28 mouse cellular contexts compared by ENCODE assay signal in the genomic region with DNA sequence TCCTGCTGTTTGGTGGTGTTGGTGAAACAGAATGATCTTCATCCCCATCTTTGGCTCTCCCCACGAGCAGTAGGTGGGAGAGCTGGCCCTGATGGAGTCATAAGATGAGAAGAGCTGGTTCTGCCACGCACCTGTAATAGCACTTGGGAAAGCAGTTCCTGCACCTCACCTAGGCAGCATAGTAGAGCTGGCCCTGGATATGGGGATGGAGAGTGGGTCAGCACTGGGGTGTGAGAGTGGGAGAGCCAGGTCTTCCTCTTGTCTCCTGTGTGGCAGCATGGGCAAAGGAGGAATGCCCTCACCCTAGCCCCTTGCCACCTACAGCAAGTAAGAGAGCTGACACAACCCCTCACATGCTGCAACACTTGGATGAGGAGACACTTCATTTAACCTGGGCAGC. TPM values are rescaled to one million over a fixed set of nuclear protein-coding genes. Genes with fewer than 3 reads are reported as not detected.
"Had no signal": no experiment of that assay in that cellular context is flagged by ENCODE, and none has a peak within 500 bp of the region (broad histone marks: within the 10 kb centered on the region; RNA-seq: fewer than 3 reads in every experiment).

No protein-coding gene starts in this region.

- ATAC-seq: liver, embryonic 12.5 days; liver, postnatal 0 days; lung, postnatal 0 days; midbrain, embryonic 13.5 days; midbrain, embryonic 15.5 days; midbrain, embryonic 16.5 days had no signal

- DNase-seq: left cerebral cortex, postnatal 4 days; liver; liver, embryonic 13.5 days; liver, postnatal 0 days; lung, adult 18-20 months; lung, adult 2 months; lung, embryonic 14.5 days; lung, postnatal 10 days; lung, postnatal 14 days; lung, postnatal 36 days; lung, postnatal 4 days; midbrain, embryonic 14.5 days had no signal

RNA-seq across cellular contexts. Expression of gene Olfr911-ps1, which starts 9.0 kb away (rescaled TPM):
- total RNA-seq: left cerebral cortex, adult 2 months; left cerebral cortex, adult 8-10 months; left cerebral cortex, postnatal 10 days; left cerebral cortex, postnatal 14 days; left cerebral cortex, postnatal 25 days; left cerebral cortex, postnatal 36 days; left cerebral cortex, postnatal 4 days; liver, adult 2 months; megakaryocyte progenitor cell, adult 5-6 weeks; megakaryocyte, adult 5-6 weeks; megakaryocyte-erythroid progenitor cell, adult 5-6 weeks; midbrain, postnatal 0 days had no signal

RNA-seq across cellular contexts. Expression of gene Olfr907, which starts 16.8 kb away (rescaled TPM):
- total RNA-seq: left cerebral cortex, adult 2 months; left cerebral cortex, adult 8-10 months; left cerebral cortex, postnatal 10 days; left cerebral cortex, postnatal 14 days; left cerebral cortex, postnatal 25 days; left cerebral cortex, postnatal 36 days; left cerebral cortex, postnatal 4 days; liver, adult 2 months; megakaryocyte progenitor cell, adult 5-6 weeks; megakaryocyte, adult 5-6 weeks; megakaryocyte-erythroid progenitor cell, adult 5-6 weeks; midbrain, postnatal 0 days had no signal

RNA-seq across cellular contexts. Expression of gene Olfr910, which starts 25.3 kb away (rescaled TPM):
- total RNA-seq: left cerebral cortex, adult 2 months; left cerebral cortex, adult 8-10 months; left cerebral cortex, postnatal 10 days; left cerebral cortex, postnatal 14 days; left cerebral cortex, postnatal 25 days; left cerebral cortex, postnatal 36 days; left cerebral cortex, postnatal 4 days; liver, adult 2 months; megakaryocyte progenitor cell, adult 5-6 weeks; megakaryocyte, adult 5-6 weeks; megakaryocyte-erythroid progenitor cell, adult 5-6 weeks; midbrain, postnatal 0 days had no signal

RNA-seq across cellular contexts. Expression of gene Olfr906, which starts 25.5 kb away (rescaled TPM):
- total RNA-seq: left cerebral cortex, adult 2 months; left cerebral cortex, adult 8-10 months; left cerebral cortex, postnatal 10 days; left cerebral cortex, postnatal 14 days; left cerebral cortex, postnatal 25 days; left cerebral cortex, postnatal 36 days; left cerebral cortex, postnatal 4 days; liver, adult 2 months; megakaryocyte progenitor cell, adult 5-6 weeks; megakaryocyte, adult 5-6 weeks; megakaryocyte-erythroid progenitor cell, adult 5-6 weeks; midbrain, postnatal 0 days had no signal

RNA-seq across cellular contexts. Expression of gene Olfr905, which starts 41.4 kb away (rescaled TPM):
- total RNA-seq: left cerebral cortex, adult 2 months; left cerebral cortex, adult 8-10 months; left cerebral cortex, postnatal 10 days; left cerebral cortex, postnatal 14 days; left cerebral cortex, postnatal 25 days; left cerebral cortex, postnatal 36 days; left cerebral cortex, postnatal 4 days; liver, adult 2 months; megakaryocyte progenitor cell, adult 5-6 weeks; megakaryocyte, adult 5-6 weeks; megakaryocyte-erythroid progenitor cell, adult 5-6 weeks; midbrain, postnatal 0 days had no signal
